Mouse (Mus musculus) adipocyte (in vitro differentiated cells): ENCODE results near the gene Tnfrsf1a.

Source experiments
- DNase-seq: peaks from one replicate; pipeline ENCODE4 v3.0.0-alpha.2; 2016; ENCODE audit warnings: low spot score

Tnfrsf1a gene

GRCm38 (mm10) chr6:125323547-125323946 lies 25.6 kb upstream of the Tnfrsf1a start:
- no peak for DNase-seq

GRCm38 (mm10) chr6:125325337-125325736 lies 23.8 kb upstream of the Tnfrsf1a start:
- DNase-seq = peak; percentile 84

- peak; percentile 42 for DNase-seq
Measured at GRCm38 (mm10) chr6:125328243-125328642, 20.9 kb upstream of the Tnfrsf1a start.

- DNase-seq = peak; percentile 87
Measured at GRCm38 (mm10) chr6:125330626-125331326, 18.4 kb upstream of the Tnfrsf1a start.

GRCm38 (mm10) chr6:125333112-125333899 lies 15.9 kb upstream of the Tnfrsf1a start:
- no peak for DNase-seq

GRCm38 (mm10) chr6:125334356-125334755 lies 14.8 kb upstream of the Tnfrsf1a start:
- no peak for DNase-seq

- DNase-seq = no peak
Measured at GRCm38 (mm10) chr6:125338791-125339660, 10.1 kb upstream of the Tnfrsf1a start.

- DNase-seq = no peak
Measured at GRCm38 (mm10) chr6:125340244-125340643, 8.9 kb upstream of the Tnfrsf1a start.

GRCm38 (mm10) chr6:125342198-125342597 lies 7.0 kb upstream of the Tnfrsf1a start:
- DNase-seq = peak; percentile 56

- DNase-seq = peak; percentile 97
Measured at GRCm38 (mm10) chr6:125344084-125344483, 5.1 kb upstream of the Tnfrsf1a start.

GRCm38 (mm10) chr6:125344866-125345265 lies 4.3 kb upstream of the Tnfrsf1a start:
- DNase-seq = no peak

GRCm38 (mm10) chr6:125345625-125346024 lies 3.5 kb upstream of the Tnfrsf1a start:
- DNase-seq = no peak

- no peak for DNase-seq
Measured at GRCm38 (mm10) chr6:125346029-125346428, 3.1 kb upstream of the Tnfrsf1a start.

- peak; percentile 94 for DNase-seq
Measured at GRCm38 (mm10) chr6:125349575-125350230, 541 bp downstream of the Tnfrsf1a start.

GRCm38 (mm10) chr6:125350231-125350994 lies 1.3 kb downstream of the Tnfrsf1a start:
- peak; percentile 55 for DNase-seq

GRCm38 (mm10) chr6:125350995-125351324 lies 1.8 kb downstream of the Tnfrsf1a start:
- DNase-seq = no peak

GRCm38 (mm10) chr6:125351368-125352045 lies 2.3 kb downstream of the Tnfrsf1a start:
- peak; percentile 83 for DNase-seq

- no peak for DNase-seq
Measured at GRCm38 (mm10) chr6:125352046-125352384, 2.9 kb downstream of the Tnfrsf1a start.

GRCm38 (mm10) chr6:125352811-125353210 lies 3.6 kb downstream of the Tnfrsf1a start:
- peak; percentile 55 for DNase-seq

- no peak for DNase-seq
Measured at GRCm38 (mm10) chr6:125353221-125353620, 4.1 kb downstream of the Tnfrsf1a start.

- no peak for DNase-seq
Measured at GRCm38 (mm10) chr6:125353655-125354054, 4.5 kb downstream of the Tnfrsf1a start.
